Mouse (Mus musculus) forebrain, embryonic 12.5 days (tissue): ENCODE results near the gene Acaa1b. TPM values are rescaled to one million over a fixed set of nuclear protein-coding genes. Genes with fewer than 3 reads are reported as not detected.

Experiments
- ATAC-seq: fragments of 200-750 bp; cut with Nextera tagmentation; 2 replicates; pipeline ENCODE4 v1.8.0; 2017; ENCODE audit warnings: moderate TSS enrichment; ENCODE audit not compliant: low FRiP score
- H3K27ac ChIP-seq: fragments of 300-500 bp; sonication (generic); 2 replicates; pipeline ENCODE4 v1.5.1; 2016; ENCODE audit warnings: mild to moderate bottlenecking
- H3K27me3 ChIP-seq: fragments of 300-500 bp; sonication (generic); 2 replicates; pipeline ENCODE4 v1.6.1; 2016; ENCODE audit warnings: mild to moderate bottlenecking
- H3K36me3 ChIP-seq: fragments of 300-500 bp; sonication (generic); replicated peaks from 2 replicates; pipeline ENCODE4 v1.6.1; 2016; ENCODE audit warnings: mild to moderate bottlenecking
- H3K4me1 ChIP-seq: fragments of 300-500 bp; sonication (generic); 2 replicates; pipeline ENCODE4 v1.6.1; 2016
- H3K4me2 ChIP-seq: fragments of 300-500 bp; sonication (generic); 2 replicates; pipeline ENCODE4 v1.6.1; 2016; ENCODE audit warnings: mild to moderate bottlenecking, moderate library complexity
- H3K4me3 ChIP-seq: fragments of 300-500 bp; sonication (generic); replicated peaks from 2 replicates; pipeline ENCODE4 v1.5.1; 2016; ENCODE audit warnings: mild to moderate bottlenecking
- H3K9ac ChIP-seq: fragments of 300-500 bp; sonication (generic); 2 replicates; pipeline ENCODE4 v1.6.1; 2016; ENCODE audit warnings: mild to moderate bottlenecking
- H3K9me3 ChIP-seq: fragments of 300-500 bp; sonication (generic); 2 replicates; pipeline ENCODE4 v1.6.1; 2016
- WGBS: fragments of 180-500 bp; shearing (Covaris S2); methylation state at CpG from one replicate; pipeline ENCODE4 v1.1.7; 2016; 5-methylcytosine and 5-hydroxymethylcytosine counted together
- polyA plus RNA-seq: library from polyadenylated mRNA; unstranded; fragments of >200 nt; fragmentation: Nextera tagmentation; extraction: Ambion mirVana; gene quantifications from 2 replicates; pipeline ENCODE4 v1.2.1, GENCODE M21; 2016

Gene Acaa1b
- polyA plus RNA-seq, 1 experiment from 2014 or later: 0.95 TPM

DNA sequence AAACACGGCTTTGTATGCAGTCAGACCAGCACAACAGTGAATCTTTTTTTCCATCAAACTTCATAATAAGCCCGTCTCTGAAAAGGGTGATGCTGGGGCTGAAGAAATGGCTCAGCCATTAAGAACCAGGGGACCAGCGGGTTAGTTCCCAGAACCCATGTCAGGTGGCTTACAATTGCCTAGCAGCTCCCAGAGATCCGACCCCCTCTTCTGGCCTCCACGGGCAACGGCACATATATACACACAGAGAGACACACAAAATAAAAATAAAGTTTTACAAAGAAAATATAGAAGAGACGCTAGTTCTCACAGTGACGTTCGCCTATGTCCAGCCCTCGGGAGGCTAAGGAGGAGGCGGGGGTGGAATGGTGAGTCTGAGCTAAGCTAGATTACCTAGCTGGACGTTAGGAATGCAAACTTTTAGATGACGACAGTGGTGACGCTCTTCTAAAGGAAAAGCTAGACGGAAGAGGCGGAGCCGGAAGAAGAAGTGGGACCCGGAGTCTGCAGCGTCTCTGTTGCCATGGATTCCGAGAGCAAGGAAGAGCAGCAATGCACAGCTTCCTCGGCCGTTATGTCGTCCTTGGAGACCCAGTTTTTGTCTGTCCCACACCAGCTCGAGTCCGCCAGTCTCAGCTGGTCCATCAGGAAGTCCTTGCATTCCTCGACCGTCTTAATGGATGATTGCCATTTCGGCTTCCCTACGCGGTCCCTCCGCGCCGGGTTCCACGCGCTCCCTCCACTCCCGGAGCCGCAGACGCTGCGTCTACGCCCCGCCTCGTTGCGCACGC, 54.7 kb downstream of the Acaa1b start, which contains the start of gene Dlec1:
Dlec1 (plus strand) TSS at position 487 of the 791 bp plus-strand sequence.
- peak within 1 kb of the TSS; percentile 55 for H3K9ac ChIP-seq
- ATAC-seq: peak; percentile 86
- 3% methylated on average over 44 of the region's 44 CpGs for WGBS
- H3K4me1 ChIP-seq: peaks cover 14% of the 10 kb centered on the region
- peaks cover 24% of the 10 kb centered on the region for H3K27me3 ChIP-seq
- no peak within 1 kb of the TSS for H3K27ac ChIP-seq
- H3K9me3 ChIP-seq: no peaks in the 10 kb centered on the region
- H3K4me2 ChIP-seq: peak within 1 kb of the TSS; percentile 84
- peak within 1 kb of the TSS; percentile 63 for H3K4me3 ChIP-seq
- no peaks in the 10 kb centered on the region for H3K36me3 ChIP-seq

DNA sequence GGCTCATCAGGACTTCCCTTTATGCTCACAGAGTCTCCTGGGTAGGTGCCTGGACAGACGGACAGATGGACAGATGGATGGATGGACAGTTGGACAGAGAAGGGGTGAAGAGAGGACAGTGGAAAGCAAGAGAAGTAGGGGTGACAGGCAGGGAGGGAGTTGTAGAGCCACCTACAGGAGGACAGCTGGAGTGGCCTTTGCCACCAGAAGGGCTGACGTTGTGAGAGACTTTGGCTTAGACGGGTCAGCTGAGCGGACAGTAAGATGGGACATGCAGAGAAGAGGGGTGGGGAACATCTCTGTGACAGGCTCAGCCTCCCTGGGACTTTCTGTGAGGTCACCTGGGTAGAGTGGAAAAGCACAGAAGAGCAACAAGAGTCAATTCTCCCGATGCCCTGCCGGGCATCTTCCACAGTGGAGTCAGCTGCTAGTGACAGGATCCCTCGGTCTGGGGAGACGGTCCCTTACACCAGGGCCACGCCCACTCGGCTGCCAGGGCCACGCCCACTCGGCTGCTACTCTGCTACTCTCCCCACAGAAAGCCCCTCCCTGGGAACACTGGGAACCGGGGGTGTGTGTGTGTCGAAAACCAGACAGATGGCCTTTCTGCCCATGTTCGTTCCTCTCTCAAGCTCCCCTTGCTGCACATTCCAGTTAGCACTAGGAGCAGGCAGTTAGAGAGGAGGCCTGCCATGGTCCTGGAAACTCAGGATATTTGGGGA, 56.6 kb downstream of the Acaa1b start:
- Histone ChIP-seq H3K36me3 (no peaks in the 10 kb centered on the region), H3K4me2 (no peak overlapping the region), H3K27me3 (peaks cover 29% of the 10 kb centered on the region), H3K9me3 (no peaks in the 10 kb centered on the region), H3K27ac (no peak overlapping the region), H3K4me3 (no peak overlapping the region), H3K4me1 (peaks cover 14% of the 10 kb centered on the region), H3K9ac (no peak overlapping the region)
- peak; percentile 34; the same call in 1 of the 2 replicates for ATAC-seq
- 20% methylated on average over 15 of the region's 15 CpGs for WGBS

Other genes starting within 250 kb of the Acaa1b start
- gene Ctdspl, start 230.6 kb downstream of the Acaa1b start, polyA plus RNA-seq: 9.0 and 9.6 TPM in 2 replicates
- 6.8 and 6.9 TPM in 2 replicates for gene Vill, start 104.3 kb downstream of the Acaa1b start, polyA plus RNA-seq
- 11.0 and 16.8 TPM in 2 replicates for gene Plcd1, start 63.6 kb downstream of the Acaa1b start, polyA plus RNA-seq
- gene Dlec1, start 54.6 kb downstream of the Acaa1b start, polyA plus RNA-seq: 0.79 and 1.0 TPM in 2 replicates
- gene Gm47289, start 2.1 kb upstream of the Acaa1b start, polyA plus RNA-seq: not detected in 2 replicates
- gene Slc22a13, start 52.0 kb upstream of the Acaa1b start, polyA plus RNA-seq: not detected in 2 replicates
- gene Oxsr1, start 165.3 kb upstream of the Acaa1b start, polyA plus RNA-seq: 19.9 and 21.6 TPM in 2 replicates
- 73.4 and 75.9 TPM in 2 replicates for gene Acaa1a, start 182.6 kb upstream of the Acaa1b start, polyA plus RNA-seq
- gene Myd88, start 184.3 kb upstream of the Acaa1b start, polyA plus RNA-seq: 5.6 and 5.9 TPM in 2 replicates
- 7.0 and 7.4 TPM in 2 replicates for gene Xylb, start 200.3 kb upstream of the Acaa1b start, polyA plus RNA-seq
- not detected in 2 replicates for gene Slc22a14, start 208.5 kb upstream of the Acaa1b start, polyA plus RNA-seq
- 86.0 and 104 TPM in 2 replicates for gene Acvr2b, start 245.0 kb upstream of the Acaa1b start, polyA plus RNA-seq